Mouse (Mus musculus): ENCODE data around the gene Cyp2j13.
"Not testable (repeated sequence)": the region's sequence is repeated elsewhere in the genome, so short reads cannot be mapped to it uniquely, and the experiment has no call there.

Cyp2j13 gene

GRCm38 (mm10) chr4:96077261-96078125 lies at the start of gene Cyp2j13:
TSS of gene Cyp2j13 (minus strand) at chr4:96077546.
- DNase-seq: peak; percentile 72 to 78

GRCm38 (mm10) chr4:96096841-96097240 lies 19.5 kb upstream of the Cyp2j13 start:
- no peak for DNase-seq

GRCm38 (mm10) chr4:96091869-96092268 lies 14.5 kb upstream of the Cyp2j13 start:
- DNase-seq: no peak

- DNase-seq: not testable (repeated sequence)
Measured at GRCm38 (mm10) chr4:96089356-96090048, 12.2 kb upstream of the Cyp2j13 start.

- no peak for DNase-seq
Measured at GRCm38 (mm10) chr4:96078308-96078707, 962 bp upstream of the Cyp2j13 start.

- no peak for DNase-seq
Measured at GRCm38 (mm10) chr4:96062045-96062444, 15.3 kb downstream of the Cyp2j13 start.

- DNase-seq: no peak
Measured at GRCm38 (mm10) chr4:96060106-96060505, 17.2 kb downstream of the Cyp2j13 start.

- peak; percentile 2 to 5 for DNase-seq
Measured at GRCm38 (mm10) chr4:96028412-96028811, 48.9 kb downstream of the Cyp2j13 start.

- no peak for DNase-seq
Measured at GRCm38 (mm10) chr4:96022803-96023202, 54.5 kb downstream of the Cyp2j13 start.

GRCm38 (mm10) chr4:96016875-96017274 lies 60.5 kb downstream of the Cyp2j13 start:
- DNase-seq: no peak

- not testable (repeated sequence) for DNase-seq
Measured at GRCm38 (mm10) chr4:95982221-95982620, 95.1 kb downstream of the Cyp2j13 start.
